Mouse (Mus musculus): ENCODE results near the gene Gm11273. TPM values are rescaled to one million over a fixed set of nuclear protein-coding genes. Genes with fewer than 3 reads are reported as not detected.
A peak's percentile ranks its signal among the peaks of the same experiment; 100 is the strongest.

Gm11273 gene
- total and polyA plus RNA-seq, 2 experiments from 2014 or later, result 29.0 to 54.7 TPM

GRCm38 (mm10) chr13:21456347-21456746, 44.9 kb downstream of the Gm11273 start:
- WGBS, result 5% methylated on average over 4 of the region's 4 CpGs
- H3K9me3 ChIP-seq (replicated peaks; ENCODE audit: control insufficient read depth, low read length), result no peaks in the 10 kb centered on the region
- no peaks in the 10 kb centered on the region for H3K27me3 ChIP-seq (ENCODE audit: control insufficient read depth, insufficient read depth, low read length)
- no peak overlapping the region for H3K27ac ChIP-seq (ENCODE audit: low read depth)
- DNase-seq (ENCODE audit: low spot score), result no peak
- peaks cover 9% of the 10 kb centered on the region for H3K4me1 ChIP-seq (ENCODE audit: control insufficient read depth, insufficient read depth)
- H3K4me2 ChIP-seq (ENCODE audit: low read depth, low read length), result no peak overlapping the region
- no peak overlapping the region for H3K4me3 ChIP-seq (ENCODE audit: low read depth, low read length)
- peaks cover 3% of the 10 kb centered on the region; the same call in 1 of the 2 replicates for H3K36me3 ChIP-seq (replicated peaks; ENCODE audit: control insufficient read depth, insufficient read depth, low read length)
- ATAC-seq (ENCODE audit: insufficient read depth, low read depth), result no peak
- H3K9ac ChIP-seq (replicated peaks; ENCODE audit: low read depth, low read length), result no peak overlapping the region
- TF ChIP-seq CTCF (IDR thresholded peaks at IDR 0.05; ENCODE audit: low read depth), result no peak
- TF ChIP-seq EP300 (IDR thresholded peaks at IDR 0.05; ENCODE audit: low read depth), result no peak

DNA sequence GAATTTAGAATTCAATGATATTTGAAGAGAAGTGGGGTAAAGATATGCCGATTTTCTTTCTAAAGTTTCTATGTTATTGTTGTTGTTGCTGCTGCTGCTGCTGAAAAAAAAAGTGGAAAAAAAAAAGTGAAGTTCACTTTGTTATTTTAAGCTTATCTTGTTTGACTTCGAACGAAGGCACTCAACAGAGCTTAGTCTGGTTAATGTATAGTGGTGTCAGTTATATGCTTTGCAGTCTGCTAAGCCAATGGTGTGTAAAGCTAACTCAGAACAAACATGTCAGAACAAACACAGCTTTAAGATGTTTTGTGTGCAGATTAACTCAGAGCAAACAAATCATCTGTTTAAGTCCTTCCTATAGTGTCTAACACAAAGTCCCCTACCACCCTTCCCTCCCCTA, 47.1 kb downstream of the Gm11273 start:
- H3K9me3 ChIP-seq (replicated peaks; ENCODE audit: control insufficient read depth, low read length), result no peaks in the 10 kb centered on the region
- peaks cover 9% of the 10 kb centered on the region for H3K4me1 ChIP-seq (ENCODE audit: control insufficient read depth, insufficient read depth)
- no peak overlapping the region for H3K9ac ChIP-seq (replicated peaks; ENCODE audit: low read depth, low read length)
- WGBS, result 42% methylated on average over 3 of the region's 3 CpGs
- H3K27me3 ChIP-seq (ENCODE audit: control insufficient read depth, insufficient read depth, low read length), result no peaks in the 10 kb centered on the region
- peak overlapping the region; percentile 79; the same call in 1 of the 2 replicates for H3K4me2 ChIP-seq (ENCODE audit: low read depth, low read length)
- H3K36me3 ChIP-seq (replicated peaks; ENCODE audit: control insufficient read depth, insufficient read depth, low read length), result peaks cover 7% of the 10 kb centered on the region
- ATAC-seq (ENCODE audit: insufficient read depth, low read depth) (no peak), DNase-seq (ENCODE audit: low spot score) (no peak)
- TF ChIP-seq CTCF (IDR thresholded peaks at IDR 0.05; ENCODE audit: low read depth), result no peak
- no peak for TF ChIP-seq EP300 (IDR thresholded peaks at IDR 0.05; ENCODE audit: low read depth)
- no peak overlapping the region for H3K27ac ChIP-seq (ENCODE audit: low read depth)
- H3K4me3 ChIP-seq (ENCODE audit: low read depth, low read length), result no peak overlapping the region; the same call in 1 of the 2 replicates

DNA sequence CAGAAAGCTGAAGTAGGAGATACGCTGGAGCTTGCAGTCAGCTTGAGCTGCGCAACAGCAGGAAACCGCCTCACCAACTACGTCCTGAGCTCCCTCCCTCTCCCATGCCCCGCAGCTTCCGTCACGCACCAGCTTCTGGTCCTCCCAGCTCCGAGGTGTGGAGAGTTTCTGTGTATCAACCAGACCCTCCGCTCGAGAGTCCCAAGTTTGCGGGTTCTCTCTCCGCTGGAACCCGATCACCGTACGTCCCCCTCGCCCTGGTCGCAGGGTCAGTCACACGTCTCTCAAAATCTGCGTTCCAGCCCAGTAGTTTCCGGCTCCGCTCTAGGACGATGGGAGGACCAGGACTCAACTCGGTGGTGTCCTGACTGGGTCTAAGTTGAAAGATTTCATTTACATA, 47.8 kb downstream of the Gm11273 start, which contains the start of gene Zscan26:
TSS of gene Zscan26 (minus strand) at position 282 of the 400 bp plus-strand sequence.
- Histone ChIP-seq H3K27ac (ENCODE audit: low read depth) (peak within 1 kb of the TSS; percentile 82), H3K4me2 (ENCODE audit: low read depth, low read length) (peak within 1 kb of the TSS; percentile 79), H3K4me1 (ENCODE audit: control insufficient read depth, insufficient read depth) (peaks cover 9% of the 10 kb centered on the region), H3K9ac (replicated peaks; ENCODE audit: low read depth, low read length) (peak within 1 kb of the TSS; percentile 76), H3K36me3 (replicated peaks; ENCODE audit: control insufficient read depth, insufficient read depth, low read length) (peaks cover 11% of the 10 kb centered on the region), H3K27me3 (ENCODE audit: control insufficient read depth, insufficient read depth, low read length) (no peaks in the 10 kb centered on the region), H3K9me3 (replicated peaks; ENCODE audit: control insufficient read depth, low read length) (no peaks in the 10 kb centered on the region), H3K4me3 (ENCODE audit: low read depth, low read length) (peak within 1 kb of the TSS; percentile 86)
- DNase-seq (ENCODE audit: low spot score), result peak; percentile 71
- under 1% methylated on average over 23 of the region's 23 CpGs for WGBS
- peak; percentile 90 for ATAC-seq (ENCODE audit: insufficient read depth, low read depth)
- TF ChIP-seq EP300 (IDR thresholded peaks at IDR 0.05; ENCODE audit: low read depth) (no peak), CTCF (IDR thresholded peaks at IDR 0.05; ENCODE audit: low read depth) (no peak)

DNA sequence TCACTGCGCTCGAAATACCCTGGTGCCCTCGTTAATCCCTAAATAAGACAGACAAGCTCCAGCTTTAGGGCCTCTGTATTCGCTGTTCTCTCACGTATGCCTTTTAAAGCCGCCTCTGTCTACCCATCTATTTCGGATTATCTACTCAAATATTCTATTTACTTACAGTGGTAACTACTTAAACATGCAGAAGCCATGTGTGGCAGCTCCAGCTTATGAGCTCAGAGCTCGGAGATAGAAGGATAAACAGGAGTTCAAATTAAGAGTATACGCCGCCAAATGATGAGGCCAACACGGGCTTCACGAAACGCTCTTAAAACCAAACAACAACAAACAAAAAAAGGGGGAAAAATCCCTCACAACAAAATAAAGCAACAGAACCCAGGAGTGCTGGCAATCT, 48.2 kb downstream of the Gm11273 start:
- DNase-seq (ENCODE audit: low spot score) (no peak), ATAC-seq (ENCODE audit: insufficient read depth, low read depth) (no peak)
- H3K27ac ChIP-seq (ENCODE audit: low read depth), result peak overlapping the region; percentile 82
- H3K27me3 ChIP-seq (ENCODE audit: control insufficient read depth, insufficient read depth, low read length), result no peaks in the 10 kb centered on the region
- no peaks in the 10 kb centered on the region for H3K9me3 ChIP-seq (replicated peaks; ENCODE audit: control insufficient read depth, low read length)
- peak overlapping the region; percentile 86 for H3K4me3 ChIP-seq (ENCODE audit: low read depth, low read length)
- H3K36me3 ChIP-seq (replicated peaks; ENCODE audit: control insufficient read depth, insufficient read depth, low read length), result peaks cover 15% of the 10 kb centered on the region
- peaks cover 9% of the 10 kb centered on the region for H3K4me1 ChIP-seq (ENCODE audit: control insufficient read depth, insufficient read depth)
- H3K4me2 ChIP-seq (ENCODE audit: low read depth, low read length), result peak overlapping the region; percentile 79
- TF ChIP-seq CTCF (IDR thresholded peaks at IDR 0.05; ENCODE audit: low read depth), result no peak
- no peak for TF ChIP-seq EP300 (IDR thresholded peaks at IDR 0.05; ENCODE audit: low read depth)
- H3K9ac ChIP-seq (replicated peaks; ENCODE audit: low read depth, low read length), result peak overlapping the region; percentile 76
- WGBS, result 1% methylated on average over 13 of the region's 13 CpGs

Other genes with a start within 250 kb of the Gm11273 start
- not detected in 2 replicates for gene Gpx5, start 208.7 kb downstream of the Gm11273 start, total RNA-seq (2014; rRNA removed; ENCODE audit: low replicate concordance)
- gene Gpx5, start 208.7 kb downstream of the Gm11273 start, polyA plus RNA-seq (2015; fragmentation: Nextera tagmentation; extraction: Ambion mirVana), result not detected in 2 replicates
- gene Gpx6, start 189.3 kb downstream of the Gm11273 start, total RNA-seq (2014; rRNA removed; ENCODE audit: low replicate concordance), result not detected in 2 replicates
- not detected in 2 replicates for gene Gpx6, start 189.3 kb downstream of the Gm11273 start, polyA plus RNA-seq (2015; fragmentation: Nextera tagmentation; extraction: Ambion mirVana)
- gene Olfr1367, start 154.5 kb downstream of the Gm11273 start, total RNA-seq (2014; rRNA removed; ENCODE audit: low replicate concordance), result not detected in 2 replicates
- gene Olfr1367, start 154.5 kb downstream of the Gm11273 start, polyA plus RNA-seq (2015; fragmentation: Nextera tagmentation; extraction: Ambion mirVana), result not detected in 2 replicates
- 3.6 and 7.8 TPM in 2 replicates for gene Zscan12, start 138.6 kb downstream of the Gm11273 start, total RNA-seq (2014; rRNA removed; ENCODE audit: low replicate concordance)
- gene Zscan12, start 138.6 kb downstream of the Gm11273 start, polyA plus RNA-seq (2015; fragmentation: Nextera tagmentation; extraction: Ambion mirVana), result 5.2 TPM in 2 replicates
- gene Zkscan3, start 98.7 kb downstream of the Gm11273 start, total RNA-seq (2014; rRNA removed; ENCODE audit: low replicate concordance), result 32.7 and 40.8 TPM in 2 replicates
- 49.1 and 54.5 TPM in 2 replicates for gene Zkscan3, start 98.7 kb downstream of the Gm11273 start, polyA plus RNA-seq (2015; fragmentation: Nextera tagmentation; extraction: Ambion mirVana)
- 1.7 and 1.9 TPM in 2 replicates for gene Pgbd1, start 60.4 kb downstream of the Gm11273 start, total RNA-seq (2014; rRNA removed; ENCODE audit: low replicate concordance)
- gene Pgbd1, start 60.4 kb downstream of the Gm11273 start, polyA plus RNA-seq (2015; fragmentation: Nextera tagmentation; extraction: Ambion mirVana), result 1.5 and 2.1 TPM in 2 replicates
- gene Zscan26, start 47.7 kb downstream of the Gm11273 start, total RNA-seq (2014; rRNA removed; ENCODE audit: low replicate concordance), result 14.1 and 17.5 TPM in 2 replicates
- 19.5 and 22.4 TPM in 2 replicates for gene Zscan26, start 47.7 kb downstream of the Gm11273 start, polyA plus RNA-seq (2015; fragmentation: Nextera tagmentation; extraction: Ambion mirVana)
- not detected in 2 replicates for gene Nkapl, start 32.9 kb downstream of the Gm11273 start, total RNA-seq (2014; rRNA removed; ENCODE audit: low replicate concordance)
- 1.8 and 2.1 TPM in 2 replicates for gene Nkapl, start 32.9 kb downstream of the Gm11273 start, polyA plus RNA-seq (2015; fragmentation: Nextera tagmentation; extraction: Ambion mirVana)
- gene Zkscan4, start 22.5 kb downstream of the Gm11273 start, total RNA-seq (2014; rRNA removed; ENCODE audit: low replicate concordance), result 0.70 and 1.7 TPM in 2 replicates
- gene Zkscan4, start 22.5 kb downstream of the Gm11273 start, polyA plus RNA-seq (2015; fragmentation: Nextera tagmentation; extraction: Ambion mirVana), result 1.9 and 2.0 TPM in 2 replicates
- not detected in 2 replicates for gene Gm10065, start 22.0 kb downstream of the Gm11273 start, total RNA-seq (2014; rRNA removed; ENCODE audit: low replicate concordance)
- not detected in 2 replicates for gene Gm10065, start 22.0 kb downstream of the Gm11273 start, polyA plus RNA-seq (2015; fragmentation: Nextera tagmentation; extraction: Ambion mirVana)
- 0.08 and 0.15 TPM in 2 replicates for gene AK157302, start 6.2 kb downstream of the Gm11273 start, total RNA-seq (2014; rRNA removed; ENCODE audit: low replicate concordance)
- gene AK157302, start 6.2 kb downstream of the Gm11273 start, polyA plus RNA-seq (2015; fragmentation: Nextera tagmentation; extraction: Ambion mirVana), result 0.93 and 1.3 TPM in 2 replicates
- gene Zkscan8, start 29.7 kb upstream of the Gm11273 start, total RNA-seq (2014; rRNA removed; ENCODE audit: low replicate concordance), result 7.1 and 10.9 TPM in 2 replicates
- 3.0 and 3.4 TPM in 2 replicates for gene Zkscan8, start 29.7 kb upstream of the Gm11273 start, polyA plus RNA-seq (2015; fragmentation: Nextera tagmentation; extraction: Ambion mirVana)
- gene Olfr1366, start 41.4 kb upstream of the Gm11273 start, total RNA-seq (2014; rRNA removed; ENCODE audit: low replicate concordance), result not detected in 2 replicates
- gene Olfr1366, start 41.4 kb upstream of the Gm11273 start, polyA plus RNA-seq (2015; fragmentation: Nextera tagmentation; extraction: Ambion mirVana), result not detected in 2 replicates
- not detected in 2 replicates for gene Olfr1535, start 58.5 kb upstream of the Gm11273 start, total RNA-seq (2014; rRNA removed; ENCODE audit: low replicate concordance)
- gene Olfr1535, start 58.5 kb upstream of the Gm11273 start, polyA plus RNA-seq (2015; fragmentation: Nextera tagmentation; extraction: Ambion mirVana), result 0.03 TPM in 1 of 2 replicates, not detected in the other
- not detected in 2 replicates for gene Olfr1364, start 80.3 kb upstream of the Gm11273 start, total RNA-seq (2014; rRNA removed; ENCODE audit: low replicate concordance)
- gene Olfr1364, start 80.3 kb upstream of the Gm11273 start, polyA plus RNA-seq (2015; fragmentation: Nextera tagmentation; extraction: Ambion mirVana), result not detected in 2 replicates
- gene Olfr1362, start 112.6 kb upstream of the Gm11273 start, total RNA-seq (2014; rRNA removed; ENCODE audit: low replicate concordance), result not detected in 2 replicates
- not detected in 2 replicates for gene Olfr1362, start 112.6 kb upstream of the Gm11273 start, polyA plus RNA-seq (2015; fragmentation: Nextera tagmentation; extraction: Ambion mirVana)
- gene Olfr11, start 141.1 kb upstream of the Gm11273 start, total RNA-seq (2014; rRNA removed; ENCODE audit: low replicate concordance), result not detected in 2 replicates
- gene Olfr11, start 141.1 kb upstream of the Gm11273 start, polyA plus RNA-seq (2015; fragmentation: Nextera tagmentation; extraction: Ambion mirVana), result not detected in 2 replicates
- gene Olfr1361, start 162.0 kb upstream of the Gm11273 start, total RNA-seq (2014; rRNA removed; ENCODE audit: low replicate concordance), result not detected in 2 replicates
- not detected in 2 replicates for gene Olfr1361, start 162.0 kb upstream of the Gm11273 start, polyA plus RNA-seq (2015; fragmentation: Nextera tagmentation; extraction: Ambion mirVana)
- gene Olfr1360, start 176.0 kb upstream of the Gm11273 start, total RNA-seq (2014; rRNA removed; ENCODE audit: low replicate concordance), result not detected in 2 replicates
- gene Olfr1360, start 176.0 kb upstream of the Gm11273 start, polyA plus RNA-seq (2015; fragmentation: Nextera tagmentation; extraction: Ambion mirVana), result not detected in 2 replicates
- not detected in 2 replicates for gene Olfr1359, start 196.7 kb upstream of the Gm11273 start, total RNA-seq (2014; rRNA removed; ENCODE audit: low replicate concordance)
- gene Olfr1359, start 196.7 kb upstream of the Gm11273 start, polyA plus RNA-seq (2015; fragmentation: Nextera tagmentation; extraction: Ambion mirVana), result not detected in 2 replicates
- 431 and 666 TPM in 2 replicates for gene Hist1h2bl, start 214.7 kb upstream of the Gm11273 start, total RNA-seq (2014; rRNA removed; ENCODE audit: low replicate concordance)
- 0.55 and 0.98 TPM in 2 replicates for gene Hist1h2bl, start 214.7 kb upstream of the Gm11273 start, polyA plus RNA-seq (2015; fragmentation: Nextera tagmentation; extraction: Ambion mirVana)
- 828 and 1,538 TPM in 2 replicates for gene Hist1h2ai, start 215.0 kb upstream of the Gm11273 start, total RNA-seq (2014; rRNA removed; ENCODE audit: low replicate concordance)
- gene Hist1h2ai, start 215.0 kb upstream of the Gm11273 start, polyA plus RNA-seq (2015; fragmentation: Nextera tagmentation; extraction: Ambion mirVana), result 3.6 and 4.3 TPM in 2 replicates
- gene Hist1h3h, start 216.2 kb upstream of the Gm11273 start, total RNA-seq (2014; rRNA removed; ENCODE audit: low replicate concordance), result 1,332 and 1,437 TPM in 2 replicates
- gene Hist1h3h, start 216.2 kb upstream of the Gm11273 start, polyA plus RNA-seq (2015; fragmentation: Nextera tagmentation; extraction: Ambion mirVana), result 1.8 TPM in 1 of 2 replicates, not detected in the other
- 1,438 and 1,618 TPM in 2 replicates for gene Hist1h2bm, start 220.6 kb upstream of the Gm11273 start, total RNA-seq (2014; rRNA removed; ENCODE audit: low replicate concordance)
- 0.60 and 0.90 TPM in 2 replicates for gene Hist1h2bm, start 220.6 kb upstream of the Gm11273 start, polyA plus RNA-seq (2015; fragmentation: Nextera tagmentation; extraction: Ambion mirVana)
- 962 and 1,129 TPM in 2 replicates for gene Hist1h4j, start 233.6 kb upstream of the Gm11273 start, total RNA-seq (2014; rRNA removed; ENCODE audit: low replicate concordance)
- 0.20 and 0.27 TPM in 2 replicates for gene Hist1h4j, start 233.6 kb upstream of the Gm11273 start, polyA plus RNA-seq (2015; fragmentation: Nextera tagmentation; extraction: Ambion mirVana)
- gene Hist1h4k, start 249.1 kb upstream of the Gm11273 start, total RNA-seq (2014; rRNA removed; ENCODE audit: low replicate concordance), result 470 and 1,132 TPM in 2 replicates
- 0.55 and 1.4 TPM in 2 replicates for gene Hist1h4k, start 249.1 kb upstream of the Gm11273 start, polyA plus RNA-seq (2015; fragmentation: Nextera tagmentation; extraction: Ambion mirVana)